Mouse (Mus musculus): ENCODE data around the gene 1700049E17Rik2. TPM values are rescaled to one million over a fixed set of nuclear protein-coding genes. Genes with fewer than 3 reads are reported as not detected.

Gene 1700049E17Rik2
- polyA plus RNA-seq (2017; shearing (Covaris generic)), result not detected

GRCm38 (mm10) chr14:41572911-41573310, at the start of gene 1700049E17Rik2:
Gene 1700049E17Rik2 (plus strand): TSS chr14:41573211.

GRCm38 (mm10) chr14:41555483-41555882, 17.5 kb upstream of the 1700049E17Rik2 start, which contains the start of gene Gm7970:
Gene Gm7970 (minus strand): TSS chr14:41555583.

GRCm38 (mm10) chr14:41624512-41624911, 51.5 kb downstream of the 1700049E17Rik2 start, which contains the start of gene Gm3072:
Gene Gm3072 (minus strand): TSS chr14:41624612.

Other genes starting within 250 kb of the 1700049E17Rik2 start
- gene Gm5798, start 224.6 kb upstream of the 1700049E17Rik2 start, polyA plus RNA-seq (2017; shearing (Covaris generic)), result not detected
- not detected for gene Gm7945, start 186.8 kb upstream of the 1700049E17Rik2 start, polyA plus RNA-seq (2017; shearing (Covaris generic))
- not detected for gene Gm6482, start 164.9 kb upstream of the 1700049E17Rik2 start, polyA plus RNA-seq (2017; shearing (Covaris generic))
- not detected for gene Gm7954, start 119.7 kb upstream of the 1700049E17Rik2 start, polyA plus RNA-seq (2017; shearing (Covaris generic))
- gene Gm3486, start 83.7 kb upstream of the 1700049E17Rik2 start, polyA plus RNA-seq (2017; shearing (Covaris generic)), result not detected
- not detected for gene Gm7970, start 17.6 kb upstream of the 1700049E17Rik2 start, polyA plus RNA-seq (2017; shearing (Covaris generic))
- gene Gm3072, start 51.4 kb downstream of the 1700049E17Rik2 start, polyA plus RNA-seq (2017; shearing (Covaris generic)), result not detected
- not detected for gene Gm3676, start 73.3 kb downstream of the 1700049E17Rik2 start, polyA plus RNA-seq (2017; shearing (Covaris generic))
- gene Gm8068, start 128.7 kb downstream of the 1700049E17Rik2 start, polyA plus RNA-seq (2017; shearing (Covaris generic)), result not detected
- gene Gm7929, start 177.4 kb downstream of the 1700049E17Rik2 start, polyA plus RNA-seq (2017; shearing (Covaris generic)), result not detected
- not detected for gene Gm47189, start 199.2 kb downstream of the 1700049E17Rik2 start, polyA plus RNA-seq (2017; shearing (Covaris generic))

All from naive thymus-derived CD4-positive, alpha-beta T cell, adult 5 months (primary cell).